Mouse (Mus musculus): ENCODE results near the gene Smchd1.

DNA sequence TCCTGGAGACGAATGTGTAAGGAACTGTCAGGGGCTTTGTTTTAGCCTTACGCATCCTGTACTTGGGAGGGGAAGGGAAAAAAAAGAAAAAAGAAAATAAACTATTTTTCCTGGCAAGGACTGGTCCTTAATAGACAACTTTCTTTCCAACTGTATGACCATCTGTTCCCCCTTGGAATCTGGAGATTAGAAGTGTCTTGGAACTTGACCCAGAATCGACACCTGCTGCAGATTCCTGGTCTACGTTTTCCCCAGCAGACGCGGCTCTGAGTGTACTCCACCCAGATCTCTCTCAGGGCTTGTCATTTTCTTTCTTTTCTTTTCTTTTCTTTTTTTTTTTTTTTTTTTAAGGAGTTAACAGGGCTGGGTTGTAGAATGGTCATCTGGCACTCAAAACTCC lies 171.7 kb downstream of the Smchd1 start:
- no peak for TF ChIP-seq CTCF (IDR thresholded peaks at IDR 0.05)
- TF ChIP-seq EP300 (IDR thresholded peaks at IDR 0.05): no peak
